Mouse (Mus musculus): ENCODE measurements around the gene Fto. TPM values are rescaled to one million over a fixed set of nuclear protein-coding genes. Genes with fewer than 3 reads are reported as not detected.

Fto gene
- total and polyA plus RNA-seq, 2 experiments from 2014 or later, result 41.1 to 50.6 TPM

DNA sequence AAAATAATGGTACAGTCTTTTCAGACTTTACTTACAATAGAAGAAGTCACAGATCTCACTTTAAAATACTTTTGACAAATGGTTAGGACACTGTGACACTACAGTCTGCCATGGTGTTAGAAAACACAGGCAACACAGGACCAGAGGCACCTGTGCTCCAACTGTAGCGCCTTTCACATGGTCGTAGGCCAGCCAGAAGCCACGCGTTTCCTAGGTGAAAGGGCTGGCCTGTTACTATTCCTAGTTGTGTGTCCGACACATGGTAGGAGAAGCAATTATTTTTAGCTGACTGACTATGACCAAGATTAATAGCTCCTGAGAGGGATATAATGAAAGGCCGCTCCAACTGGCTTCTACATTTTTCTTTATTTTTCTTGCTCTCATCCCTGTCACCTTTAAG, 50.9 kb downstream of the Fto start:
- DNase-seq (ENCODE audit: low spot score), result peak; percentile 57
- Histone ChIP-seq H3K36me3 (replicated peaks; ENCODE audit: control insufficient read depth, insufficient read depth, low read length) (no peaks in the 10 kb centered on the region), H3K9me3 (replicated peaks; ENCODE audit: control insufficient read depth, low read length) (no peaks in the 10 kb centered on the region), H3K4me1 (ENCODE audit: control insufficient read depth, insufficient read depth) (peaks cover 44% of the 10 kb centered on the region), H3K27me3 (ENCODE audit: control insufficient read depth, insufficient read depth, low read length) (no peaks in the 10 kb centered on the region), H3K4me3 (ENCODE audit: low read depth, low read length) (no peak overlapping the region), H3K27ac (ENCODE audit: low read depth) (peak overlapping the region; percentile 75), H3K9ac (replicated peaks; ENCODE audit: low read depth, low read length) (no peak overlapping the region), H3K4me2 (ENCODE audit: low read depth, low read length) (peak overlapping the region; percentile 20; the same call in 1 of the 2 replicates)
- peak; percentile 86 for ATAC-seq (ENCODE audit: insufficient read depth, low read depth)
- WGBS, result 38% methylated on average over 6 of the region's 6 CpGs
- TF ChIP-seq EP300 (IDR thresholded peaks at IDR 0.05; ENCODE audit: low read depth), result no peak

DNA sequence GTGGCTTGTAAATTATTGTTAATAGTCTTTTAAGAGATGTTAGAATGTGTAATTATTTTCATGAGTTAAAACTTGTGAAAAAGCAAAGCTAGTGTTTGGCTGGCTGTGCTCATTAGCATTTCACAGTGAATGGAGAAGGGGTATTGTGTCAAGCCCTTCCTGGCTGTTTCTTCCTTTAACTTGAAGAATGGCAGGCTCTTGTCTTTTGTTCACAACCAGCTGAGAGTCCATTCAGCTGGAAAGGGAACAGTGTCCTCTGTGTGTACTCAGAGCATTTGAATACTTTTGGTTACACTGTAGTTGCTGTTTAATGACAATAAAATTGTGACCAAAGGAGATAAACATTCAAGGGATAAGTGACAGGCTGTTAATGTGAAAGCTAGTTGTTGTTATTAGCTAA, 52.5 kb downstream of the Fto start:
- Histone ChIP-seq H3K36me3 (replicated peaks; ENCODE audit: control insufficient read depth, insufficient read depth, low read length) (no peaks in the 10 kb centered on the region), H3K27ac (ENCODE audit: low read depth) (peak overlapping the region; percentile 75; the same call in 1 of the 2 replicates), H3K27me3 (ENCODE audit: control insufficient read depth, insufficient read depth, low read length) (no peaks in the 10 kb centered on the region), H3K4me2 (ENCODE audit: low read depth, low read length) (no peak overlapping the region), H3K4me1 (ENCODE audit: control insufficient read depth, insufficient read depth) (peaks cover 39% of the 10 kb centered on the region), H3K9me3 (replicated peaks; ENCODE audit: control insufficient read depth, low read length) (no peaks in the 10 kb centered on the region), H3K4me3 (ENCODE audit: low read depth, low read length) (no peak overlapping the region), H3K9ac (replicated peaks; ENCODE audit: low read depth, low read length) (no peak overlapping the region)
- ATAC-seq (ENCODE audit: insufficient read depth, low read depth) (no peak), DNase-seq (ENCODE audit: low spot score) (no peak)
- TF ChIP-seq CTCF (IDR thresholded peaks at IDR 0.05; ENCODE audit: low read depth), result no peak
- TF ChIP-seq EP300 (IDR thresholded peaks at IDR 0.05; ENCODE audit: low read depth), result no peak

DNA sequence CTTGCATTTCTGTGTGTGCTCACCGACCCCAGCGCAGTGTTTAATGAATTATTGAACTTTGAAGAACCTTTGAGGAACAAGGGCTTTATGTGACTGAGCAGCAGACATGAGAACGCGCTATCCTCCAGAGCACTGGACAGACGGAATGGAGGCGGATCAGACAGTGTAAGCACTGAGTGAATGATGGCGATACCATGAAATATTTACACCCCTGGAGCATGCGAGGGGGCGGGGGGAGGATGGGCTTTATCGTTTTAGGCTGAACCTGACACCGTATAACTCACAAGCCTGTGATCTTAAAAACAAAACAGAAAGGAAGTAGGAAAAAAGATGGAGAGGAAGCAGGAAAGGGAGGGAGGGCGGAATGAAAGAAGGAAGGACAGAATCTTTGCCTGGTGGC, 57.6 kb downstream of the Fto start:
- H3K4me1 ChIP-seq (ENCODE audit: control insufficient read depth, insufficient read depth), result peaks cover 35% of the 10 kb centered on the region
- DNase-seq (ENCODE audit: low spot score) (no peak), ATAC-seq (ENCODE audit: insufficient read depth, low read depth) (peak; percentile 28; the same call in 1 of the 2 replicates)
- H3K27me3 ChIP-seq (ENCODE audit: control insufficient read depth, insufficient read depth, low read length), result no peaks in the 10 kb centered on the region
- H3K9ac ChIP-seq (replicated peaks; ENCODE audit: low read depth, low read length), result no peak overlapping the region
- H3K36me3 ChIP-seq (replicated peaks; ENCODE audit: control insufficient read depth, insufficient read depth, low read length), result no peaks in the 10 kb centered on the region
- TF ChIP-seq CTCF (IDR thresholded peaks at IDR 0.05; ENCODE audit: low read depth) (no peak), EP300 (IDR thresholded peaks at IDR 0.05; ENCODE audit: low read depth) (no peak)
- H3K27ac ChIP-seq (ENCODE audit: low read depth), result 0 out of 2 replicates have a peak overlapping the region, but pooled peaks have one; percentile 7
- 46% methylated on average over 12 of the region's 12 CpGs for WGBS
- H3K4me3 ChIP-seq (ENCODE audit: low read depth, low read length), result no peak overlapping the region
- H3K4me2 ChIP-seq (ENCODE audit: low read depth, low read length), result 0 out of 2 replicates have a peak overlapping the region, but pooled peaks have one; percentile 22
- no peaks in the 10 kb centered on the region for H3K9me3 ChIP-seq (replicated peaks; ENCODE audit: control insufficient read depth, low read length)

DNA sequence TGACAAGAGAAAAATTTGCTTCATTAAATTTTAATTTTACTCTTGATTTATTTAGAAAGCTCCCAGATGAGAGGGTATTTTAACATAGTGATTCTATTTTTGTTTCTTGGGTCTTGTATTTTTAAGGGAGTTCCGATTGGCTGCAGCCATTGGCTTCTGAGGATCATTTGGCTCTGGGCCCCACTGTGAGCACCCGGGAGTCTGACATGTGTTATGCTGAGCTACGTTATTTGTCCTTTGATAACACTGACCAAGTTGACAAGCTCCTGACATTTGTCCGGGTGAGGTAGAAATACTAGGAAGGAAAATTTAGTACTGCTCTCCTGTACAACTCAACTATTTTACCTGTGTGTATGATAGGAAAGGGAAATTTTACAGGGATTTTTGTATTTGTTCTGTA, 58.7 kb downstream of the Fto start:
- Histone ChIP-seq H3K4me2 (ENCODE audit: low read depth, low read length) (no peak overlapping the region), H3K27ac (ENCODE audit: low read depth) (peak overlapping the region; percentile 58), H3K9ac (replicated peaks; ENCODE audit: low read depth, low read length) (no peak overlapping the region), H3K36me3 (replicated peaks; ENCODE audit: control insufficient read depth, insufficient read depth, low read length) (no peaks in the 10 kb centered on the region), H3K4me1 (ENCODE audit: control insufficient read depth, insufficient read depth) (peaks cover 46% of the 10 kb centered on the region), H3K4me3 (ENCODE audit: low read depth, low read length) (no peak overlapping the region), H3K9me3 (replicated peaks; ENCODE audit: control insufficient read depth, low read length) (no peaks in the 10 kb centered on the region), H3K27me3 (ENCODE audit: control insufficient read depth, insufficient read depth, low read length) (no peaks in the 10 kb centered on the region)
- peak; percentile 72 for ATAC-seq (ENCODE audit: insufficient read depth, low read depth)
- 9% methylated on average over 4 of the region's 4 CpGs for WGBS
- TF ChIP-seq CTCF (IDR thresholded peaks at IDR 0.05; ENCODE audit: low read depth), result no peak
- no peak for TF ChIP-seq EP300 (IDR thresholded peaks at IDR 0.05; ENCODE audit: low read depth)
- peak; percentile 61 for DNase-seq (ENCODE audit: low spot score)

DNA sequence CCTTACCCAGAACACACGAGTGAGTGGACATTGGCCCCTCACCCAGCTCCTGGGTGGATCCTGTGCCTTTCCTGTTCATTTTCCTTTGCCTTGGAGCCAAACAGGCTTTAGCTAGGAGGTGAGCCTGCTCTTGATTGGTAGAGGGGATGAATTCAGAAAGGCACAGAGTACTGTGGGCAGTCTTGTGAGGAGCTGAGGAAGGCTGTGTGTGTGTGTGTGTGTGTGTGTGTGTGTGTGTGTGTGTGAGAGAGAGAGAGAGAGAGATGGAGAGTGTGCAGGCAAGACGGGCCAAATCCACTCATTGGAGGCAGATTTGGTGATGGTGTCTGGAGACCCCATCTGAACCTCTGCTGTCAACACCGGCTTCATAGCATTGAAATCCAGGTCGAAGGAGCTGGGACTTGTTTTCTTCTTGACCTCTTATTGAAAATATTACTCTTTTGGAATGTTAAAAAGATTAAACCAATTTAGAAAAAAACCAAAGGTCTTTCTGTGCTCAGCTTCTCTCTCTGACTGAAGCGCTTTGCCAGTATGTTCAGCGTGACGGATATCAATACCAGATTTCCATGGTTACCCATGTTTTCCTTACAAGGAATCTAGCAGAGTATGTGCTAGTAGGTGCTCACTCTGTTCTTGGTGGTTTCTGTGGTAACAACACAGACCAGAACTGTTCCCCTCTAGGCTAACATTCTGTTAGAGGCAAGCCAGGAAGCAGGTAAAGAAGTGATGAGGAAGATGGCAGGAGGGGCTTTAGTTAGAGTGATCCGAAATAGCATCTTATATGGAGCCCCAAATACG, 59.7 kb downstream of the Fto start:
- TF ChIP-seq CTCF (IDR thresholded peaks at IDR 0.05; ENCODE audit: low read depth) (no peak), EP300 (IDR thresholded peaks at IDR 0.05; ENCODE audit: low read depth) (no peak)
- ATAC-seq (ENCODE audit: insufficient read depth, low read depth), result no peak
- Histone ChIP-seq H3K4me3 (ENCODE audit: low read depth, low read length) (no peak overlapping the region), H3K9ac (replicated peaks; ENCODE audit: low read depth, low read length) (no peak overlapping the region), H3K36me3 (replicated peaks; ENCODE audit: control insufficient read depth, insufficient read depth, low read length) (no peaks in the 10 kb centered on the region), H3K27me3 (ENCODE audit: control insufficient read depth, insufficient read depth, low read length) (no peaks in the 10 kb centered on the region), H3K4me2 (ENCODE audit: low read depth, low read length) (no peak overlapping the region), H3K9me3 (replicated peaks; ENCODE audit: control insufficient read depth, low read length) (no peaks in the 10 kb centered on the region), H3K4me1 (ENCODE audit: control insufficient read depth, insufficient read depth) (peaks cover 49% of the 10 kb centered on the region), H3K27ac (ENCODE audit: low read depth) (no peak overlapping the region)
- WGBS, result 75% methylated on average over 9 of the region's 9 CpGs
- DNase-seq (ENCODE audit: low spot score), result no peak
